Mouse (Mus musculus): ENCODE measurements around the gene Cracr2a. TPM values are rescaled to one million over a fixed set of nuclear protein-coding genes. Genes with fewer than 3 reads are reported as not detected.

Cracr2a gene
- polyA plus RNA-seq, 1 experiment from 2014 or later: 0.99 TPM

- WGBS: 74% methylated on average over 15 of the region's 15 CpGs
- no peak overlapping the region for H3K4me2 ChIP-seq (ENCODE audit: low read depth, low read length, severe bottlenecking)
- no peak for ATAC-seq (replicated peaks; ENCODE audit: low FRiP score)
- H3K4me1 ChIP-seq (replicated peaks; ENCODE audit: control insufficient read depth, insufficient read depth, low read length): no peaks in the 10 kb centered on the region
- H3K27me3 ChIP-seq (ENCODE audit: control insufficient read depth, insufficient read depth, low read length): no peaks in the 10 kb centered on the region
- H3K4me3 ChIP-seq (ENCODE audit: low read depth, low read length): no peak overlapping the region
- DNase-seq (ENCODE audit: low spot score): no peak
- H3K9me3 ChIP-seq (ENCODE audit: control insufficient read depth, low read length): peaks cover 3% of the 10 kb centered on the region; the same call in 1 of the 2 replicates
- no peak overlapping the region for H3K27ac ChIP-seq (ENCODE audit: low read depth, low read length)
- H3K36me3 ChIP-seq (ENCODE audit: control insufficient read depth, insufficient read depth, low read length): no peaks in the 10 kb centered on the region
- no peak overlapping the region for H3K9ac ChIP-seq (ENCODE audit: low read length)
Observed at GRCm38 (mm10) chr6:127605067-127606025, 44.2 kb downstream of the Cracr2a start.

GRCm38 (mm10) chr6:127609673-127610072 is 48.5 kb downstream of the Cracr2a start:
- no peak for DNase-seq (ENCODE audit: low spot score)
- H3K4me2 ChIP-seq (ENCODE audit: low read depth, low read length, severe bottlenecking): no peak overlapping the region
- H3K27me3 ChIP-seq (ENCODE audit: control insufficient read depth, insufficient read depth, low read length): no peaks in the 10 kb centered on the region
- H3K36me3 ChIP-seq (ENCODE audit: control insufficient read depth, insufficient read depth, low read length): no peaks in the 10 kb centered on the region
- no peak for ATAC-seq (replicated peaks; ENCODE audit: low FRiP score)
- H3K9ac ChIP-seq (ENCODE audit: low read length): no peak overlapping the region
- no peak overlapping the region for H3K27ac ChIP-seq (ENCODE audit: low read depth, low read length)
- no peak overlapping the region for H3K4me3 ChIP-seq (ENCODE audit: low read depth, low read length)
- no peaks in the 10 kb centered on the region for H3K9me3 ChIP-seq (ENCODE audit: control insufficient read depth, low read length)
- no peaks in the 10 kb centered on the region for H3K4me1 ChIP-seq (replicated peaks; ENCODE audit: control insufficient read depth, insufficient read depth, low read length)

- 84% methylated on average over 12 of the region's 12 CpGs for WGBS
- H3K9ac ChIP-seq (ENCODE audit: low read length): no peak overlapping the region
- H3K27ac ChIP-seq (ENCODE audit: low read depth, low read length): no peak overlapping the region
- ATAC-seq (replicated peaks; ENCODE audit: low FRiP score): no peak
- no peaks in the 10 kb centered on the region for H3K4me1 ChIP-seq (replicated peaks; ENCODE audit: control insufficient read depth, insufficient read depth, low read length)
- H3K4me3 ChIP-seq (ENCODE audit: low read depth, low read length): no peak overlapping the region
- no peaks in the 10 kb centered on the region for H3K27me3 ChIP-seq (ENCODE audit: control insufficient read depth, insufficient read depth, low read length)
- no peaks in the 10 kb centered on the region for H3K36me3 ChIP-seq (ENCODE audit: control insufficient read depth, insufficient read depth, low read length)
- DNase-seq (ENCODE audit: low spot score): no peak
- no peak overlapping the region for H3K4me2 ChIP-seq (ENCODE audit: low read depth, low read length, severe bottlenecking)
- H3K9me3 ChIP-seq (ENCODE audit: control insufficient read depth, low read length): no peaks in the 10 kb centered on the region
Observed at GRCm38 (mm10) chr6:127611216-127611615, 50.1 kb downstream of the Cracr2a start.

- no peak overlapping the region for H3K9ac ChIP-seq (ENCODE audit: low read length)
- DNase-seq (ENCODE audit: low spot score) (no peak), ATAC-seq (replicated peaks; ENCODE audit: low FRiP score) (no peak)
- H3K4me2 ChIP-seq (ENCODE audit: low read depth, low read length, severe bottlenecking): no peak overlapping the region
- H3K36me3 ChIP-seq (ENCODE audit: control insufficient read depth, insufficient read depth, low read length): no peaks in the 10 kb centered on the region
- H3K4me1 ChIP-seq (replicated peaks; ENCODE audit: control insufficient read depth, insufficient read depth, low read length): no peaks in the 10 kb centered on the region
- H3K27ac ChIP-seq (ENCODE audit: low read depth, low read length): no peak overlapping the region
- no peaks in the 10 kb centered on the region for H3K9me3 ChIP-seq (ENCODE audit: control insufficient read depth, low read length)
- no peak overlapping the region for H3K4me3 ChIP-seq (ENCODE audit: low read depth, low read length)
- WGBS: 65% methylated on average over 13 of the region's 13 CpGs
- no peaks in the 10 kb centered on the region for H3K27me3 ChIP-seq (ENCODE audit: control insufficient read depth, insufficient read depth, low read length)
Observed at GRCm38 (mm10) chr6:127614083-127614984, 53.2 kb downstream of the Cracr2a start.

- H3K4me1 ChIP-seq (replicated peaks; ENCODE audit: control insufficient read depth, insufficient read depth, low read length): no peaks in the 10 kb centered on the region
- ATAC-seq (replicated peaks; ENCODE audit: low FRiP score): no peak
Observed at GRCm38 (mm10) chr6:127616623-127617022, 55.5 kb downstream of the Cracr2a start.

GRCm38 (mm10) chr6:127617258-127618025 is 56.3 kb downstream of the Cracr2a start:
- no peaks in the 10 kb centered on the region for H3K9me3 ChIP-seq (ENCODE audit: control insufficient read depth, low read length)
- no peak overlapping the region for H3K9ac ChIP-seq (ENCODE audit: low read length)
- no peak overlapping the region for H3K4me2 ChIP-seq (ENCODE audit: low read depth, low read length, severe bottlenecking)
- DNase-seq (ENCODE audit: low spot score): peak; percentile 73
- H3K27me3 ChIP-seq (ENCODE audit: control insufficient read depth, insufficient read depth, low read length): no peaks in the 10 kb centered on the region
- H3K27ac ChIP-seq (ENCODE audit: low read depth, low read length): no peak overlapping the region
- 0 out of 2 replicates have a peak, but pooled peaks have one; percentile 39 for ATAC-seq (replicated peaks; ENCODE audit: low FRiP score)
- no peaks in the 10 kb centered on the region for H3K4me1 ChIP-seq (replicated peaks; ENCODE audit: control insufficient read depth, insufficient read depth, low read length)
- no peak overlapping the region for H3K4me3 ChIP-seq (ENCODE audit: low read depth, low read length)
- H3K36me3 ChIP-seq (ENCODE audit: control insufficient read depth, insufficient read depth, low read length): no peaks in the 10 kb centered on the region
- WGBS: 34% methylated on average over 10 of the region's 10 CpGs

More at GRCm38 (mm10) chr6:127616623-127617022, 55.5 kb downstream of the Cracr2a start:
- 88% methylated on average over 1 of the region's 1 CpGs for WGBS
- Histone ChIP-seq H3K9me3 (ENCODE audit: control insufficient read depth, low read length) (no peaks in the 10 kb centered on the region), H3K36me3 (ENCODE audit: control insufficient read depth, insufficient read depth, low read length) (no peaks in the 10 kb centered on the region), H3K27me3 (ENCODE audit: control insufficient read depth, insufficient read depth, low read length) (no peaks in the 10 kb centered on the region), H3K9ac (ENCODE audit: low read length) (no peak overlapping the region), H3K4me3 (ENCODE audit: low read depth, low read length) (no peak overlapping the region), H3K4me2 (ENCODE audit: low read depth, low read length, severe bottlenecking) (no peak overlapping the region), H3K27ac (ENCODE audit: low read depth, low read length) (no peak overlapping the region)
- DNase-seq (ENCODE audit: low spot score): no peak

- Histone ChIP-seq H3K27ac (ENCODE audit: low read depth, low read length) (no peak overlapping the region), H3K4me3 (ENCODE audit: low read depth, low read length) (no peak overlapping the region), H3K27me3 (ENCODE audit: control insufficient read depth, insufficient read depth, low read length) (no peaks in the 10 kb centered on the region), H3K9ac (ENCODE audit: low read length) (no peak overlapping the region), H3K9me3 (ENCODE audit: control insufficient read depth, low read length) (no peaks in the 10 kb centered on the region), H3K36me3 (ENCODE audit: control insufficient read depth, insufficient read depth, low read length) (no peaks in the 10 kb centered on the region), H3K4me2 (ENCODE audit: low read depth, low read length, severe bottlenecking) (no peak overlapping the region), H3K4me1 (replicated peaks; ENCODE audit: control insufficient read depth, insufficient read depth, low read length) (no peaks in the 10 kb centered on the region)
- 73% methylated on average over 4 of the region's 4 CpGs for WGBS
- ATAC-seq (replicated peaks; ENCODE audit: low FRiP score) (no peak), DNase-seq (ENCODE audit: low spot score) (no peak)
Observed at GRCm38 (mm10) chr6:127618686-127619085, 57.5 kb downstream of the Cracr2a start.

- H3K4me2 ChIP-seq (ENCODE audit: low read depth, low read length, severe bottlenecking): no peak overlapping the region
- no peaks in the 10 kb centered on the region for H3K36me3 ChIP-seq (ENCODE audit: control insufficient read depth, insufficient read depth, low read length)
- H3K27ac ChIP-seq (ENCODE audit: low read depth, low read length): no peak overlapping the region
- H3K9me3 ChIP-seq (ENCODE audit: control insufficient read depth, low read length): no peaks in the 10 kb centered on the region
- H3K4me3 ChIP-seq (ENCODE audit: low read depth, low read length): no peak overlapping the region
- H3K4me1 ChIP-seq (replicated peaks; ENCODE audit: control insufficient read depth, insufficient read depth, low read length): peaks cover 8% of the 10 kb centered on the region; the same call in 1 of the 2 replicates
- ATAC-seq (replicated peaks; ENCODE audit: low FRiP score): no peak
- H3K27me3 ChIP-seq (ENCODE audit: control insufficient read depth, insufficient read depth, low read length): no peaks in the 10 kb centered on the region
- WGBS: 38% methylated on average over 5 of the region's 5 CpGs
- H3K9ac ChIP-seq (ENCODE audit: low read length): no peak overlapping the region
- DNase-seq (ENCODE audit: low spot score): peak; percentile 72
Observed at GRCm38 (mm10) chr6:127625135-127625534, 64.0 kb downstream of the Cracr2a start.
